Mouse (Mus musculus): ENCODE measurements around the gene Gm8994. TPM values are rescaled to one million over a fixed set of nuclear protein-coding genes. Genes with fewer than 3 reads are reported as not detected.
"Not testable (repeated sequence)": the region's sequence is repeated elsewhere in the genome, so short reads cannot be mapped to it uniquely, and the experiment has no call there.

Gm8994 gene
- not detected in 2 replicates for polyA plus RNA-seq (2016; fragmentation: Nextera tagmentation; extraction: Ambion mirVana)

DNA sequence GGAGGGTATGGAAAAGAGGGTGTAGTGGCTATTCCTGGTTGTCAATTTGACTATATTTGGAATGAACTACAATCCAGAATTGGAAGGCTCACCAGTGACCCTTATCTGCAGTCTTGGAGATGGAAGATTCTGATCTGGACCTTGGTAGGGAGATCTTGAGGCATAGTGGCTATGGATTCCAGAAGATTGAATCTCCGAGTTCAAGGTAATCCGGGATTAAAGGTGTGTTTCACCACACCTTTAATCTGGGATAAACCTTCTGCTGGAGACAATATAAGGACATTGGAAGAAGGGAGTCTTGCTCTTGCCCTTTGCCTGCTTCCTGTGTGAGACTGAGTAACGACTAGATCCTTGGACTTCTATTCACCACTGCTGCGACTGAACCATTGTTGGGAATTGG, at the start of gene Gm8994:
Gene Gm8994 (plus strand): TSS at position 301 of the 400 bp plus-strand sequence.
- WGBS = 97% methylated on average over 4 of the region's 4 CpGs
- H3K36me3 ChIP-seq; H3K27ac ChIP-seq; H3K4me1 ChIP-seq; H3K27me3 ChIP-seq; H3K9me3 ChIP-seq (replicated peaks); H3K9ac ChIP-seq; H3K4me2 ChIP-seq (replicated peaks); ATAC-seq (ENCODE audit: low FRiP score); H3K4me3 ChIP-seq: not testable (repeated sequence)

DNA sequence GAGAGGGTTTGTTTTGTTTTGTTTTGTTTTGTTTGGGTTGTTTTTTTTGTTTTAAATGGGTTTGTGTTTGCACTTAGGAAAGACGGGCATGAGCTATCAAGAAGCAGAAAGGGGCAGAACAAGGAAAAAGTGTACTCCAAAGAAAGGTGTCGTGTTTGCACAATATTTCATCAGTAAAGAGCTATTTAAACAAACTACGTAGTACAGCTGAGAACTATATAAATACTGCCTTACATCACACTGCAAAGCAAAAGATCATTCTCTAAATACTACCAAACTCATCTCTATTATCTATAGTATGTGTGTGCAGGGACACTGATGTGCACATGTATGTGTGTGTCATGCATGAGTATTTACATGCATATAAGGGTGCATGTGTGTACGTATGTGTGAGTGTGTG, 49.7 kb upstream of the Gm8994 start:
- ATAC-seq (ENCODE audit: low FRiP score) = no peak
- Histone ChIP-seq H3K36me3 (no peaks in the 10 kb centered on the region), H3K27me3 (no peaks in the 10 kb centered on the region), H3K4me1 (no peaks in the 10 kb centered on the region), H3K9ac (no peak overlapping the region), H3K9me3 (replicated peaks) (no peaks in the 10 kb centered on the region), H3K4me2 (replicated peaks) (no peak overlapping the region), H3K27ac (no peak overlapping the region), H3K4me3 (no peak overlapping the region)
- 86% methylated on average over 4 of the region's 4 CpGs for WGBS

DNA sequence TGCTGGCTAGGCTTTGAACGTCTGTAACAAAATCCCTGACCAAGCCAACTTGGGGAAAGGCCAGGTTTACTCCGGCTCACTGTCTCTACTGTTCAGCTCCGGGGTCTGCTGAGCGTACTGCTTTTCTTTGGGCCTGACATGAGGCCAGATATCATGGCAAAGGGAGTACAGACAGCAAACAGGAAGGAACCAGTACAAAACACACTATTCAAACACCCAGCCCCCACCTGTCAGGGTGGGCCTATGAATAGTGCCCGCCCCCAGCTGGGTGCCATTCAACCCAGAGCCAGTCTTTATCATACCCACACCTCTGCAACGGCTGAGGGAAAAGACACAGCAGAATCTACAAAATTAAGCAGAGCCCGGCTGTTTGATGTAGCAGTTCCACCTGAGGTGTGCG, 42.8 kb upstream of the Gm8994 start:
- Histone ChIP-seq H3K27ac (no peak overlapping the region), H3K4me3 (no peak overlapping the region), H3K4me1 (0 out of 2 replicates have a peak, but pooled peaks cover 3% of the 10 kb centered on the region), H3K9ac (no peak overlapping the region), H3K4me2 (replicated peaks) (no peak overlapping the region), H3K27me3 (no peaks in the 10 kb centered on the region), H3K9me3 (replicated peaks) (no peaks in the 10 kb centered on the region), H3K36me3 (no peaks in the 10 kb centered on the region)
- no peak for ATAC-seq (ENCODE audit: low FRiP score)
- 86% methylated on average over 8 of the region's 8 CpGs for WGBS

DNA sequence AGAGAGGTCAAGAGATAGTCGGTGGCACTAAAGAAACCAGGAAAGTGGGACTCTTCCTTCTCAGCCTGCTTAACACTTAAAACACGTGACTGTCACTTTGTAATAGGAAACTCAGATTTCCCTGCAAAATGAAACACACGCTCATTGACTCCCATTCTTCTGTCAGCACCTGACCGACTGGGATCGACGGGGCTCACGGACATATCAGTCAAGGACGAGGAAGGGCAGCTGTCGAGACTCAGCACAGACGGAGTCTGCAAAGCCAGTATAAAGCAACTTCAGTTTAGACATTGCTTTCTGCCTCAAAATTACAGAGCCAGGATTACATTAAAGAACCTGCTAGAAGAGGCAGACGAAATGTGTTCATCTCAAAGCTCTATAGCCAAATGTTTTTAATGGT, 41.2 kb upstream of the Gm8994 start:
- Histone ChIP-seq H3K27ac (no peak overlapping the region), H3K4me1 (0 out of 2 replicates have a peak, but pooled peaks cover 3% of the 10 kb centered on the region), H3K36me3 (no peaks in the 10 kb centered on the region), H3K4me3 (no peak overlapping the region), H3K9ac (no peak overlapping the region), H3K4me2 (replicated peaks) (no peak overlapping the region), H3K9me3 (replicated peaks) (no peaks in the 10 kb centered on the region), H3K27me3 (no peaks in the 10 kb centered on the region)
- ATAC-seq (ENCODE audit: low FRiP score) = no peak
- 78% methylated on average over 11 of the region's 11 CpGs for WGBS

DNA sequence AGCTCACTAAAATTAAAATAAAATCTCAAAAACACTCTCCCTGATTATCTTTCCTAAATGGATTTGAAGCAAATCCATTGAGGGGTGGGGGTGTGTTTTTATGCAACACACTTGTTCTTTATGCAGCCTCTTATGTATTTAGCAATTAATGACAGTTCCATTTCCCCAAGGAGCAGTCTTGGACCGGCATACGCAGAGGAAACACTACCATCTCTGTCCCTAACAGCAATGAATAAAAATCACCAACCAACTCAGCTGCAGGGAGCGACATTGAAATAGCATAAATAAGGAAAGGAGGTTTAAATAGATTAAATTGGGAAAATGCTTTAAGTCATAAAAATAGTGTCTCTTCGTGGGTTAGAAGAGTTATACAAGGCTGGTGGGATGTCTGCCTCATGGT, 40.8 kb upstream of the Gm8994 start:
- no peaks in the 10 kb centered on the region for H3K36me3 ChIP-seq
- no peak overlapping the region for H3K27ac ChIP-seq
- H3K4me2 ChIP-seq (replicated peaks) = no peak overlapping the region
- no peak overlapping the region for H3K4me3 ChIP-seq
- ATAC-seq (ENCODE audit: low FRiP score) = no peak
- no peaks in the 10 kb centered on the region for H3K27me3 ChIP-seq
- 65% methylated on average over 4 of the region's 4 CpGs for WGBS
- H3K4me1 ChIP-seq = 0 out of 2 replicates have a peak, but pooled peaks cover 3% of the 10 kb centered on the region
- H3K9ac ChIP-seq = no peak overlapping the region
- no peaks in the 10 kb centered on the region for H3K9me3 ChIP-seq (replicated peaks)

DNA sequence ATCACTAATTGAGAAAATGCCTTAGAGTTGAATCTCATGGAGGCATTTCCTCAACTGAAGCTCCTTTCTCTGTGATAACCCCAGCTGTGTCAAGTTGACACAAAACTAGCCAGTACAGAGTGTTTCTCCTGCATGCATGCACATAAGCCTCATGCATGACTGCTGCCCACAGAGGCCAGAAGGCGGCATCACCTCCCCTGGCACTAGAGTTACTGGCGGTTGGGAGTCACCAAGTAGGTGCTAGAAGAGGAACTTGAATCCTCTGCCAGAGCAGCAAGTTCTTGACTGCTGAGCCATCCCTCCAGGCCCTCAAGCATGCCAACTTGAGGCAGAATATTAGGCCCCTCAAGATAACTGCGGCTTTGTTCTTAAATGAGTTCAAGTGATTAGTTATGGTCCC, 35.9 kb upstream of the Gm8994 start:
- Histone ChIP-seq H3K36me3 (no peaks in the 10 kb centered on the region), H3K4me3 (no peak overlapping the region), H3K4me2 (replicated peaks) (no peak overlapping the region), H3K27ac (no peak overlapping the region), H3K4me1 (0 out of 2 replicates have a peak, but pooled peaks cover 3% of the 10 kb centered on the region), H3K9ac (no peak overlapping the region), H3K9me3 (replicated peaks) (no peaks in the 10 kb centered on the region), H3K27me3 (no peaks in the 10 kb centered on the region)
- no peak for ATAC-seq (ENCODE audit: low FRiP score)
- WGBS = 89% methylated on average over 3 of the region's 3 CpGs

DNA sequence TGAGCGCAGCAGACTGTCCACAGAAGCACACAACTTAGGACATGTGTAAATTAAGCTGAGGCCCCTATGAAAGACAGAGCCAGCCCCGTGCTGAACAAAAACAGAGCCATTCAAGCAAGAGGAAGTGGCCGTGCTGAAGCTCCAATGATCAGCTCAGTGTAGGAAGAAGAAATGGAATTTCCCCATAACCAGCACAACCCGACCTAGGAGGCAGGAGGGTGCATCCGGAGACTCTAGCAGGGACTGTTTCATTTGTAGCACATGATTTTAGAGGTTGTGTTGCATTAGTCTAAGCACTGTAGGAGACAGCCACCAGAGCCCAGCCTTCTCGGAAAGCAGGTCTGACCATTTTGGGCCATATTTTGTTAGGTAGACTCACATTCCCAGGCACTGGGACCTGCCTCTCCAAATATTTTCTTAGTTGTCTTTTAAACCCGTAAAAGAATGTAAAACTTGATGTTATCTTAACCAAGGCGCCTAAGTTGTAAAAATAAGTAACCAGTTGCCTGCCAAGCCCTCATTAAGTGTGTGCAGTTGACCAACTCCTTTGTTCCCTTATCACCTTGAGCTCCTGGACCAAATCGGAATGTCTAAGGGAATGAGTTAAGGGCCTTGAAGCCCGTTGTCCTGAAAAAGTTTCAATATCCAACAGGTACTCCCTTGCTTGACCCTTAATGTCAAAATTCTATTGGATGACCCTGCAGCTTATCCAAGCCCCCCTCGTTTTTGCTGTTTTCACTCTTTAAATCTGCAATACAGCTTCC, 35.2 kb upstream of the Gm8994 start:
- H3K4me3 ChIP-seq = no peak overlapping the region
- no peak overlapping the region for H3K27ac ChIP-seq
- ATAC-seq (ENCODE audit: low FRiP score) = no peak
- H3K4me1 ChIP-seq = no peaks in the 10 kb centered on the region
- H3K4me2 ChIP-seq (replicated peaks) = no peak overlapping the region
- H3K9ac ChIP-seq = no peak overlapping the region
- WGBS = 76% methylated on average over 11 of the region's 11 CpGs
- H3K9me3 ChIP-seq (replicated peaks) = no peaks in the 10 kb centered on the region
- no peaks in the 10 kb centered on the region for H3K27me3 ChIP-seq
- no peaks in the 10 kb centered on the region for H3K36me3 ChIP-seq

DNA sequence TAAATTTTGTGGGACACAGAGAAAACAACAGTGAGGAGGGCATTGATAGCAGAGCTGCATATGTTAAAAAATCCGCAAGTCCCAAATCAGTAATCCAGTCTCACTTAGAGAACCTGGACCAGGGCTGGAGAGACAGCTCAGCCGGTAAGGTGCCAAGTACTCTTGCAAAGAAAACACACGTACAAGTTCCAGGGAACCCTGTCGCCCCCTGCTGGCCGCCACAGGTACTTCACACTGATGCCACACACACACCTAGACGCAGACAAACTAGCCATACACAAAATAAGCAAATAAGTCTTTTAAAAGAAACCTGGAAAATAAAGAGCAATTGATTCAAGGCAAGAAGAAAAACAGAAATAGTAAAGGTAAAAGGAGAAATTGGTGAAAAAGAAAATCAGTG, 33.6 kb upstream of the Gm8994 start:
- Histone ChIP-seq H3K4me3 (no peak overlapping the region), H3K4me1 (no peaks in the 10 kb centered on the region), H3K27me3 (no peaks in the 10 kb centered on the region), H3K4me2 (replicated peaks) (no peak overlapping the region), H3K27ac (no peak overlapping the region), H3K9me3 (replicated peaks) (no peaks in the 10 kb centered on the region), H3K36me3 (no peaks in the 10 kb centered on the region), H3K9ac (no peak overlapping the region)
- WGBS = 86% methylated on average over 6 of the region's 6 CpGs
- no peak for ATAC-seq (ENCODE audit: low FRiP score)

DNA sequence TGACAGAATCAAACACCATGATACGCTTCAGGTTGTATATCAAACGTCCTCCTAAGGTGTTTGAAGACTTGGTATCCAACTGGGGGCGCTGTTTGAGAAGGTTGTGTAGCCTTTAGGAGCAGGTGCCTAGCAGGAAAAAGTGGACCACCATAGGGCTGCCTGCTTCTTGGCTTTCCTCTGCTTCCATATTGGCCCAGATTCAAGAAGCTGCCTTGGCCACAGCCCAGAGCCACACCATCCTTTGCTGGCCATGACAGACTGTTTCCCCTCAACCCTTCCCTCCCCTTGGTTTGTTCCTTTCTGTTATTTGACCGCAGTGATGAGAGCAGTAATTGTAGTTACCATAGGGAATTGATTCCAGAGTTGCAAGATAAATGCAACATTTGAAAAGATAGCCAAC, 31.5 kb upstream of the Gm8994 start:
- 79% methylated on average over 4 of the region's 4 CpGs for WGBS
- Histone ChIP-seq H3K4me3 (no peak overlapping the region), H3K4me1 (0 out of 2 replicates have a peak, but pooled peaks cover 1% of the 10 kb centered on the region), H3K9ac (no peak overlapping the region), H3K27me3 (no peaks in the 10 kb centered on the region), H3K9me3 (replicated peaks) (no peaks in the 10 kb centered on the region), H3K36me3 (no peaks in the 10 kb centered on the region), H3K4me2 (replicated peaks) (no peak overlapping the region), H3K27ac (no peak overlapping the region)
- no peak for ATAC-seq (ENCODE audit: low FRiP score)

DNA sequence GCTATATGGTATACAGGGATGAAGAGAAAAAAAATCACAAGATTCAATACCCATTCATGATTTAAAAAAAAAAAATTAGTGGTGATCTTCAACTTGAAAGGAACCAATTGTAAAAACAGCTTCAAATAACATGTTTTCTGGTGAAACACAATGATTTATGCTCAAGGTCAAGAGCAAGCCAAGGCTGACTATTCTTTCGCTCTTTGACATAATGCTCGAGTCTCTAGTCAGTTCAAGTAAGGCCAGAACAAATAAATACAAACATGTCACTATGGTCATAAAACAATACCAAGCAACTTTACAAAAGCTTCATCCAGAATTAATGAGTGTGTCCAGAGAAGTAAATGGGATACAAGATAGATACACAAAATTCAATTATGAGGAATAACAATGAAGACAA, 31.1 kb upstream of the Gm8994 start:
- H3K27ac ChIP-seq = no peak overlapping the region
- 0 out of 2 replicates have a peak, but pooled peaks cover 2% of the 10 kb centered on the region for H3K4me1 ChIP-seq
- H3K4me2 ChIP-seq (replicated peaks) = no peak overlapping the region
- H3K36me3 ChIP-seq = no peaks in the 10 kb centered on the region
- WGBS = 86% methylated on average over 2 of the region's 2 CpGs
- H3K27me3 ChIP-seq = no peaks in the 10 kb centered on the region
- H3K4me3 ChIP-seq = no peak overlapping the region
- ATAC-seq (ENCODE audit: low FRiP score) = no peak
- H3K9ac ChIP-seq = no peak overlapping the region
- H3K9me3 ChIP-seq (replicated peaks) = no peaks in the 10 kb centered on the region

DNA sequence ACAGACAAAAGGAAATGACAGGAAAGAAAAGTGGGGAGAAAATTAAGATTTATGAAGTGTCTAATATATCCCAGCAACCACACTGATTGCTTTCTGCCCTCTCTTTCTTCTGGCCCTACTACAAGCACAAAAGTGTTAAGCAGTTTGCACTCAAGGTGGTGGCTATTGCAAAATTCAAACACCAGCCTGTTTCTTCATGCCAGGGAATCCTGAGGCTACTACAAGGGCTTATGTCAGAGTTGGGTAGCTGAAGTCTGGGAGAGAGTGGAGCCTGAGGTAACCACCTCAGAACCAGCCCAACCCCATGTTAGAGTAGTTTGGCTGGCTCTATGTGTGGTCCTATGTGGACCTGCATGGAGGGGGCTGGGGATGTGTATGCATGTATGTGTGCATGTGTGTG, 23.8 kb upstream of the Gm8994 start:
- H3K27me3 ChIP-seq = no peaks in the 10 kb centered on the region
- no peak overlapping the region for H3K4me2 ChIP-seq (replicated peaks)
- H3K9ac ChIP-seq = no peak overlapping the region
- H3K27ac ChIP-seq = no peak overlapping the region
- H3K4me1 ChIP-seq = 0 out of 2 replicates have a peak, but pooled peaks cover 2% of the 10 kb centered on the region
- ATAC-seq (ENCODE audit: low FRiP score) = no peak
- H3K9me3 ChIP-seq (replicated peaks) = no peaks in the 10 kb centered on the region
- H3K36me3 ChIP-seq = no peaks in the 10 kb centered on the region
- no peak overlapping the region for H3K4me3 ChIP-seq

DNA sequence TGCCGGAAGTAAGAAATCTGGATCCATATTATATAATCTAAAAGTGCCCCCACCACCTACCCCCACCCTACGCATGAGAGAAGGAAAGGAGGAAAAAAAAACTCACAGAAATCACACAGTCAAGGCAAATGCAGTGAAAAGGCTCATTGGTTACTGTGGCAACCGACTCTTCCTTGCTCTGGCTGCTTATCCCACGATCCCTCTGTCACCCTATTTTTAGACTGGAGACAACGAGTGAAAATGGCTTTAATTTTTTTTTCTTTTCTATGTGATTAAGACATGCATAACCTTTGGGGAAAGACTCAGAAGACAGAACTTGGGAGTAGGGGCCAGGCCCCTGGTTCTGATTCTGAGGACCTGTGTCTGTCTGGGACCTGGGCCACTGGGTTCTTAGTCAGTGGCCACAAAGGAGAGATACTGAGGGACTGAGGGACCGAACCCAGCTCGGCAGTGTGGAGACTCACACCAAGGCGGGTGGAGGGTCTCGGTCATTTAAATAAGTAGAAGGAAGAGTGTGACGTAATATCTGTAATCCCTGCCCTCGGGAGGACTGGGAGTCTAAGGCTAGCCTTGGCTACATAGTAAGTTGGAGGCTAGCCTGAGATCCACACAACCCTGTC, 22.9 kb upstream of the Gm8994 start:
- 73% methylated on average over 11 of the region's 11 CpGs for WGBS
- Histone ChIP-seq H3K27ac (no peak overlapping the region), H3K4me1 (0 out of 2 replicates have a peak, but pooled peaks cover 2% of the 10 kb centered on the region), H3K4me2 (replicated peaks) (no peak overlapping the region), H3K9me3 (replicated peaks) (no peaks in the 10 kb centered on the region), H3K27me3 (no peaks in the 10 kb centered on the region), H3K4me3 (no peak overlapping the region), H3K9ac (no peak overlapping the region), H3K36me3 (no peaks in the 10 kb centered on the region)
- no peak for ATAC-seq (ENCODE audit: low FRiP score)

DNA sequence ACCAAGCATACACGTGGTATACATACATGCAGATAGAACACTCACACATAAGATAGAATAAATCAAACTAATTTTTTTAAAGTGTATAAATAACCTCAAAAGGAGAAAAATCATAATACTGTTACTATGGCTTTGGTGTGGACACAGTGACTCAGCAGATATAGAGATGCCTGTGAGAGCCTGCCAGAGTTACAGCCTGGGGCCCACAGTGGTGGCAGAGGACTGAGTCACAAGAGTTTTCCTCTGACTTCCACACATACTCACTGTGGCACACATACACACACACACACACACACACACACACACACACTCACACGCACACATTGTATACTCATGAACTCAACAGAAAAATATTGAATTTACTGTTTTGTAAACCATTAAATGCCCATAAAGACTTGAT, 17.9 kb upstream of the Gm8994 start:
- WGBS = 96% methylated on average over 2 of the region's 2 CpGs
- ATAC-seq (ENCODE audit: low FRiP score) = no peak

More for the DNA sequence above, 17.9 kb upstream of the Gm8994 start:
- Histone ChIP-seq H3K27me3 (no peaks in the 10 kb centered on the region), H3K9ac (no peak overlapping the region), H3K36me3 (no peaks in the 10 kb centered on the region), H3K4me3 (no peak overlapping the region), H3K27ac (no peak overlapping the region), H3K4me1 (no peaks in the 10 kb centered on the region), H3K9me3 (replicated peaks) (no peaks in the 10 kb centered on the region), H3K4me2 (replicated peaks) (no peak overlapping the region)

Data from hindbrain, embryonic 12.5 days (tissue).